Mouse (Mus musculus) forelimb bud, embryonic 11.5 days (tissue): Measurements from ENCODE around the gene Tigd3.
A peak's percentile ranks its signal among the peaks of the same experiment; 100 is the strongest.

Experiments
- DNase-seq: peaks from one replicate; pipeline ENCODE4 v3.0.0-alpha.2; 2012; ENCODE audit warnings: low read depth, low spot score

The Tigd3 gene

GRCm38 (mm10) chr19:5894002-5894678 is at the start of gene Tigd3:
Gene Tigd3 (minus strand): TSS chr19:5894149.
- DNase-seq, result peak; percentile 96

GRCm38 (mm10) chr19:5943404-5943803 is 49.5 kb upstream of the Tigd3 start:
- no peak for DNase-seq

- DNase-seq, result no peak
Measured at GRCm38 (mm10) chr19:5942581-5942980, 48.6 kb upstream of the Tigd3 start.

- DNase-seq, result no peak
Measured at GRCm38 (mm10) chr19:5940656-5941055, 46.7 kb upstream of the Tigd3 start.

GRCm38 (mm10) chr19:5940173-5940572 is 46.2 kb upstream of the Tigd3 start:
- no peak for DNase-seq

- DNase-seq, result no peak
Measured at GRCm38 (mm10) chr19:5939715-5940114, 45.8 kb upstream of the Tigd3 start.

- DNase-seq, result no peak
Measured at GRCm38 (mm10) chr19:5938516-5938915, 44.6 kb upstream of the Tigd3 start.

- DNase-seq, result no peak
Measured at GRCm38 (mm10) chr19:5937836-5938406, 44.0 kb upstream of the Tigd3 start.

GRCm38 (mm10) chr19:5937095-5937835 is 43.3 kb upstream of the Tigd3 start:
- DNase-seq, result no peak

- no peak for DNase-seq
Measured at GRCm38 (mm10) chr19:5935691-5936090, 41.7 kb upstream of the Tigd3 start.

GRCm38 (mm10) chr19:5935266-5935665 is 41.3 kb upstream of the Tigd3 start:
- no peak for DNase-seq

- DNase-seq, result no peak
Measured at GRCm38 (mm10) chr19:5929634-5930596, 36.0 kb upstream of the Tigd3 start.

GRCm38 (mm10) chr19:5928546-5928945 is 34.6 kb upstream of the Tigd3 start:
- DNase-seq, result no peak

GRCm38 (mm10) chr19:5928104-5928503 is 34.2 kb upstream of the Tigd3 start:
- no peak for DNase-seq

- no peak for DNase-seq
Measured at GRCm38 (mm10) chr19:5927532-5927931, 33.6 kb upstream of the Tigd3 start.

GRCm38 (mm10) chr19:5927026-5927425 is 33.1 kb upstream of the Tigd3 start:
- no peak for DNase-seq

- DNase-seq, result no peak
Measured at GRCm38 (mm10) chr19:5925311-5925855, 31.4 kb upstream of the Tigd3 start.

GRCm38 (mm10) chr19:5924713-5925093 is 30.8 kb upstream of the Tigd3 start, which contains the start of gene Cdc42ep2:
Gene Cdc42ep2 (minus strand): TSS chr19:5924816.
- peak; percentile 91 for DNase-seq

GRCm38 (mm10) chr19:5923990-5924712 is 30.2 kb upstream of the Tigd3 start:
- peak; percentile 88 for DNase-seq

- DNase-seq, result no peak
Measured at GRCm38 (mm10) chr19:5922963-5923362, 29.0 kb upstream of the Tigd3 start.
